Mouse (Mus musculus) lung, postnatal 0 days (tissue): Measurements from ENCODE around the gene Mad1l1.

ENCODE experiments used
- CTCF ChIP-seq: IDR thresholded peaks from 2 replicates; pipeline ENCODE4 v1.5.1; 2016; ENCODE audit warnings: antibody characterized with exemption, mild to moderate bottlenecking
- EP300 ChIP-seq: IDR thresholded peaks from 2 replicates; pipeline ENCODE4 v1.6.1; 2016; ENCODE audit warnings: antibody characterized with exemption, mild to moderate bottlenecking, control low read depth

DNA sequence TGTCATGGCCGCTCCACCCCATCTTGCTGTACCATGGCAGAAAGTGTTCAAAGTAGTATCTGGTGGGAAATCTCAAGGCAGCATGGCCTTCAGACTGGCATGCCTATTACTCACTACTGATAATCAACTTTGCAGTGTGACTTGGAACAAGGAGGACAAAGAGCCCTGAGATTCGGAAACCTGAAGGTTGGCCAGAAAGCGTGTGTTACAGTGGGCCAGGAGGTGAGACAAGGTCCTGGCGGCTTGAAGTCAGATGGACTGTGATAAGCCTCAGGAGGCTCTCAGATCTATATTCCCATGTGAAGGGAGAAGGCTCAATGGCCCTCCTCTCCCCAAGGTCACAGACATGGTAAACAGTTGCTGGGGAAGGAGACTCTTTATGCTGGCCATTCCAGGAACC, 241.8 kb downstream of the Mad1l1 start:
- no peak for TF ChIP-seq CTCF
- TF ChIP-seq EP300 = no peak
